Mouse (Mus musculus) forebrain, embryonic 14.5 days (tissue): ENCODE data around the gene Tmem263. TPM values are rescaled to one million over a fixed set of nuclear protein-coding genes. Genes with fewer than 3 reads are reported as not detected.

Source experiments
- ATAC-seq: fragments of 200-750 bp; cut with Nextera tagmentation; 2 replicates; pipeline ENCODE4 v1.8.0; 2017; ENCODE audit warnings: mild to moderate bottlenecking, moderate library complexity
- DNase-seq: peaks from one replicate; pipeline ENCODE4 v3.0.0-alpha.2; 2015; ENCODE audit warnings: low spot score
- H3K27ac ChIP-seq: fragments of 300-500 bp; sonication (generic); 2 replicates; pipeline ENCODE4 v1.5.1; 2014; ENCODE audit warnings: low read depth, mild to moderate bottlenecking, control low read depth, low read length, moderate library complexity
- H3K27me3 ChIP-seq: fragments of 300-500 bp; sonication (generic); replicated peaks from 2 replicates; pipeline ENCODE4 v1.6.1; 2014; ENCODE audit warnings: low read length, control low read depth, mixed read lengths; ENCODE audit not compliant: control insufficient read depth, insufficient read depth
- H3K36me3 ChIP-seq: fragments of 300-500 bp; sonication (generic); 2 replicates; pipeline ENCODE4 v1.6.1; 2014; ENCODE audit warnings: low read length, control low read depth; ENCODE audit not compliant: control insufficient read depth, insufficient read depth
- H3K4me1 ChIP-seq: fragments of 300-500 bp; sonication (generic); 2 replicates; pipeline ENCODE4 v1.6.1; 2014; ENCODE audit warnings: antibody characterized with exemption, low read length, control low read depth; ENCODE audit not compliant: control insufficient read depth, insufficient read depth
- H3K4me2 ChIP-seq: fragments of 300-500 bp; sonication (generic); 2 replicates; pipeline ENCODE4 v1.6.1; 2014; ENCODE audit warnings: mild to moderate bottlenecking, control low read depth, low read length
- H3K4me3 ChIP-seq: fragments of 300-500 bp; sonication (generic); 2 replicates; pipeline ENCODE4 v1.5.1; 2014; ENCODE audit warnings: low read depth, low read length, control low read depth
- H3K9ac ChIP-seq: fragments of 300-500 bp; sonication (generic); 2 replicates; pipeline ENCODE4 v1.6.1; 2014; ENCODE audit warnings: mild to moderate bottlenecking, low read length, control low read depth, moderate library complexity
- H3K9me3 ChIP-seq: fragments of 300-500 bp; sonication (generic); replicated peaks from 2 replicates; pipeline ENCODE4 v1.6.1; 2016; ENCODE audit warnings: low read length, control low read depth, mixed read lengths; ENCODE audit not compliant: control insufficient read depth
- WGBS: fragments of 180-500 bp; shearing (Covaris S2); extraction: QIAGEN DNeasy Blood & Tissue Kit; methylation state at CpG from one replicate; pipeline ENCODE4 v1.1.7; 2014; 5-methylcytosine and 5-hydroxymethylcytosine counted together
- polyA plus RNA-seq: library from polyadenylated mRNA; unstranded; fragments of >200 nt; fragmentation: Nextera tagmentation; extraction: Ambion mirVana; gene quantifications from 2 replicates; pipeline ENCODE4 v1.2.1, GENCODE M21; 2014

The Tmem263 gene
- polyA plus RNA-seq, 1 experiment from 2014 or later, result 31.4 TPM

DNA sequence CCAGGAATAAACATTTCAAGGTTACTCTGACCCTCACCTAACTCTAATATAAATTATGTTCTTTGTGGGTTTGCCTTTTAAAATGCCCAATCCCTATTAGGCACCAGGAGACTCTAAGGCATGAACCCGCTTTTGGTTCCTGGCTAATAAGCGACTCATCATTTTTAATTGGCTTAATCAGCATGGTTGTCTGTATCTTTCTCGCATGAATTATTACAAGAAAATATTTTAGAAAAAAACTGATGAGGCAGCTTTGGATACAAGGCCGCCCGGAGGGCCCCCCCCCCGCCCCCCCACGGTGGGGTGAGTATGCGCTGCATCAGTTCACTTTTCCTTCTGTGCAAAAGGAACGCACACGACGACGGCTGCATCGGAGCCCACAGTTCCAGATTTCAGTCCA is 62.4 kb downstream of the Tmem263 start:
- Histone ChIP-seq H3K36me3 (no peaks in the 10 kb centered on the region), H3K4me1 (no peaks in the 10 kb centered on the region), H3K9me3 (no peaks in the 10 kb centered on the region), H3K4me3 (no peak overlapping the region), H3K4me2 (no peak overlapping the region), H3K9ac (no peak overlapping the region), H3K27ac (no peak overlapping the region), H3K27me3 (no peaks in the 10 kb centered on the region)
- WGBS, result 86% methylated on average over 13 of the region's 13 CpGs
- ATAC-seq, result no peak
- no peak for DNase-seq

DNA sequence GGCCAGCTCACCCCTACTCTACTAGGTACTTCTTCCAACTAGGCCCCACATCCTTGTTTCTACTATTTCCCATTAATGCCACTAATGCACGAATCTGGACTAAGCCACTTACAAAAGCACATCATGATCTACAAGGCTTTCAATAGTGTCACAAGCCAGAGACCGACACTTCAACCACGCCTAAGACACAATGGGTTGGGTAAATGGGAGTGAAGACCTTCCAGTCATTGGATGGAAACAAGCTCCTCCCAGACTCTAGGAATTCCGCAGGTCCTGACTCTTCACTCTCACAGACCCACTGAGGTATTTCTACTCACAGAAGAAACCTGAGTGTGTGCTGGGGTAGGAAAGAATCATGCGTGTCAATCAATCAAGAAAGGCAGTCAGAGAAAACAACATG is 62.9 kb downstream of the Tmem263 start:
- DNase-seq (no peak), ATAC-seq (no peak)
- no peaks in the 10 kb centered on the region for H3K27me3 ChIP-seq
- H3K4me2 ChIP-seq, result no peak overlapping the region
- no peak overlapping the region for H3K27ac ChIP-seq
- no peaks in the 10 kb centered on the region for H3K36me3 ChIP-seq
- H3K9ac ChIP-seq, result no peak overlapping the region
- no peak overlapping the region for H3K4me3 ChIP-seq
- no peaks in the 10 kb centered on the region for H3K4me1 ChIP-seq
- WGBS, result 82% methylated on average over 5 of the region's 5 CpGs
- H3K9me3 ChIP-seq, result no peaks in the 10 kb centered on the region

Other genes starting within 250 kb of the Tmem263 start
- 31.2 and 36.8 TPM in 2 replicates for gene Ric8b, start 185.0 kb upstream of the Tmem263 start, polyA plus RNA-seq
- 3.4 and 3.9 TPM in 2 replicates for gene Fhl4, start 132 bp upstream of the Tmem263 start, polyA plus RNA-seq
- 31.3 and 34.9 TPM in 2 replicates for gene Mterf2, start 25.4 kb downstream of the Tmem263 start, polyA plus RNA-seq
- 23.4 and 30.3 TPM in 2 replicates for gene Cry1, start 82.4 kb downstream of the Tmem263 start, polyA plus RNA-seq